Mouse (Mus musculus): ENCODE measurements around the gene Nlrc5. TPM values are rescaled to one million over a fixed set of nuclear protein-coding genes. Genes with fewer than 3 reads are reported as not detected.
"Not testable (repeated sequence)": the region's sequence is repeated elsewhere in the genome, so short reads cannot be mapped to it uniquely, and the experiment has no call there.

The Nlrc5 gene
- total RNA-seq, 2 experiments from 2014 or later = 3.5 to 7.4 TPM

- no peak for DNase-seq
Measured at GRCm38 (mm10) chr8:94418017-94418416, 16.1 kb upstream of the Nlrc5 start.

GRCm38 (mm10) chr8:94422270-94422669 is 11.9 kb upstream of the Nlrc5 start:
- DNase-seq = no peak

GRCm38 (mm10) chr8:94427953-94428352 is 6.2 kb upstream of the Nlrc5 start:
- no peak for DNase-seq

GRCm38 (mm10) chr8:94428420-94428819 is 5.7 kb upstream of the Nlrc5 start:
- no peak for DNase-seq

- no peak for DNase-seq
Measured at GRCm38 (mm10) chr8:94429376-94429775, 4.8 kb upstream of the Nlrc5 start.

- DNase-seq = no peak
Measured at GRCm38 (mm10) chr8:94432212-94432611, 1.9 kb upstream of the Nlrc5 start.

- no peak for DNase-seq
Measured at GRCm38 (mm10) chr8:94434958-94435357, 802 bp downstream of the Nlrc5 start.

- no peak for DNase-seq
Measured at GRCm38 (mm10) chr8:94435397-94436111, 1.4 kb downstream of the Nlrc5 start.

GRCm38 (mm10) chr8:94436112-94436572 is 2.0 kb downstream of the Nlrc5 start:
- no peak for DNase-seq

- no peak for DNase-seq
Measured at GRCm38 (mm10) chr8:94436900-94437299, 2.7 kb downstream of the Nlrc5 start.

- no peak for DNase-seq
Measured at GRCm38 (mm10) chr8:94438659-94439058, 4.5 kb downstream of the Nlrc5 start.

GRCm38 (mm10) chr8:94439691-94440090 is 5.5 kb downstream of the Nlrc5 start:
- DNase-seq = no peak

GRCm38 (mm10) chr8:94440389-94440788 is 6.2 kb downstream of the Nlrc5 start:
- no peak for DNase-seq

GRCm38 (mm10) chr8:94441686-94442085 is 7.5 kb downstream of the Nlrc5 start:
- no peak for DNase-seq

- DNase-seq = no peak
Measured at GRCm38 (mm10) chr8:94443153-94443552, 9.0 kb downstream of the Nlrc5 start.

GRCm38 (mm10) chr8:94444480-94444879 is 10.3 kb downstream of the Nlrc5 start:
- DNase-seq = no peak

- DNase-seq = no peak
Measured at GRCm38 (mm10) chr8:94447142-94447541, 13.0 kb downstream of the Nlrc5 start.

- no peak for DNase-seq
Measured at GRCm38 (mm10) chr8:94447583-94448324, 13.6 kb downstream of the Nlrc5 start.

GRCm38 (mm10) chr8:94452991-94453390 is 18.8 kb downstream of the Nlrc5 start:
- not testable (repeated sequence) for DNase-seq

GRCm38 (mm10) chr8:94453868-94454488 is 19.8 kb downstream of the Nlrc5 start:
- no peak for DNase-seq

- no peak for DNase-seq
Measured at GRCm38 (mm10) chr8:94454905-94455304, 20.7 kb downstream of the Nlrc5 start.

- no peak for DNase-seq
Measured at GRCm38 (mm10) chr8:94456071-94456470, 21.9 kb downstream of the Nlrc5 start.

GRCm38 (mm10) chr8:94458567-94458966 is 24.4 kb downstream of the Nlrc5 start:
- no peak for DNase-seq
